Mouse (Mus musculus): ENCODE data around the gene Dyx1c1.

Dyx1c1 gene

DNA sequence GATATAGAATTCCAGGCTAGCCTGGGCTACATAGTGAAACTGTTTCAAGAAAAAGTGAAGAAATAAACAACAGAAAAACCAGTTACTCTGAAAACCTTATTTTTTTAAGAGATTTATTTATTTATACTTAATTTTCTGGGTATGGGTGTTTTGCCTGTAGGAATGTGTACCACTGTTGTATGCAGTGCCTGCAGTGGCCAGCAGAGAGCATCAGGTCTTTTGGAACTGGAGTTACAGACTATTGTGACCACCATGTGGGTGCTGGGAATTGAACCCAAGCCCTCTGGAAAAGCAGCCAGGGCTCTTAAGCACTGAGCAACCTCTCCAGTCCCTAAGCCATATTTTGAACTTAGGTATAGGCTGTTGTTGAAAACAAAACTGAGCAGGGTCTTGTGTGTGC is 14.4 kb downstream of the Dyx1c1 start:
- no peak for DNase-seq (ENCODE audit: low spot score in 2 of 2)

- no peak for DNase-seq (ENCODE audit: low spot score in 2 of 2)
These were observed 16.1 kb downstream of the Dyx1c1 start for GRCm38 (mm10) chr9:72974734-72975133.

DNA sequence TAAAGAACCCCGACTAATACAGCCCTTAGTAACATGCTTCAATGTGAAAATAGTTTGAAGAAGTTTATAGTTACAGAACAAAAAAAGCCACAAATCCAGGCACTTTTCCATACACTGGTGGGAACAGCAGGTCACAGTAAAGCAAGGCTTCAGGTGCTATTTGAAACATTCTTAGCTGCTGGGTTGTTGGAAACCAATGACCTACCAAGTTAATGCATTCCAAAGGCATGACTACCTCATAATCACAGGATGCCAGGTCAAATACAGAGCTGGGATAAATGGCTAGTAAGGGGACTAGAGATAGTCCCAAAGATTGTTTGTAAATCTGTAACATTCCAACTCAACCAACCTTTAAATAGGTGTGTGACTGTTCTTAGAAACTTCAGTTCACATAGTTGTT is 16.7 kb downstream of the Dyx1c1 start:
- no peak for DNase-seq (ENCODE audit: low spot score in 2 of 2)

GRCm38 (mm10) chr9:72983066-72983465 is 24.5 kb downstream of the Dyx1c1 start:
- DNase-seq (ENCODE audit: low spot score in 2 of 2), result no peak

DNA sequence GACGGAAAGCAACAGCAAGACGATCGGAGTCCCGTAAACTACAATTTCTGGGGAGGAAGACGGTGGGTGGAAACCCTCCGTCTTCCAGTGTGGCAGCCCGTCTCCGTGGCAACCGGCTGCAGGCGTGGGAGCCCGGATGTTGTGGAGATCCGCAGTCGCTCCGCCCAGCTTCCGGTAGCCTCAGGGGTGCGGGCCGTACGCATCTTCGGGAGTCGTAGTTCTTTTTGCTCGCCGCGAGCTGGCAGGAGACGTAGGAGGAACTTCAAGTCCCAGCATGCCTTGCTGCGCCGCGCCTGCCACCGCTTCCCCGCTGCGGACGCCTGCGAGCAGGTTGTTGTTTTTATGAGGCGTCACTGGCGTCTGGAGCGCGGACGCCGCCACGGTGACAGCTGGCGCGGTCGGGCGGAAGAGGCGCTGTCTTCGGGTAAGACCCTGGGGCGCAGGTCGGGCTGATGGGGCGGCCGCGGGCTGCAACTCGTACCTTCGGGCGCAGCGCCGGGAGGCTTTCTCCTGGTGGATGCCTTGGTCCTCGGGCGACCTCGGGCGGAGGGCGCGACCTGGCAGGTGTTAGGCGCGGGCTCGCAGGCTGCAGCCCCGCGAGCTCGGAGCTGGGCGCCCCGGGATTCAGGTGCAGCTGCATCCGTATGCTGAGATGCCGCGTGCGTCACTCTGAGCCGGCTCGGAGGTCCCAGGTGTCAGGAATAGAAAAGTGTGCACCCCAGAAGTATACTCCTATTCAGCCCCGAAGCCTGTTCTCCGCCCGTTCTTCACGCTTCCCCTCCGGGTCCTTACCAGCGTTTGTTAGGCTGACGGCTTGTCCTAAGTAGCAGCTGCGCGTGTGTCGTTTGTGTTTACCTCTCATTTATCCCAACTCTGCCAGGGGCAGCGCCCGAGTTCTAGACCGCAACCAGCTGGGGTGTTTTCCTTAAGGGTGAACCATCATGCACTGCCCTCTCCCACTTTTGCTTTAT is 26.9 kb downstream of the Dyx1c1 start, which contains the start of the genes Ccpg1os and Ccpg1:
Ccpg1os (minus strand) TSS at position 133 of the 971 bp plus-strand sequence.
Ccpg1 (plus strand) TSS at position 180 of the 971 bp plus-strand sequence.
- DNase-seq (ENCODE audit: low spot score in 2 of 2), result peak; percentile 97 to 98

GRCm38 (mm10) chr9:72987703-72988102 is 29.1 kb downstream of the Dyx1c1 start:
- DNase-seq (ENCODE audit: low spot score in 2 of 2), result no peak

GRCm38 (mm10) chr9:72988706-72989105 is 30.1 kb downstream of the Dyx1c1 start:
- DNase-seq (ENCODE audit: low spot score in 2 of 2), result no peak

- DNase-seq (ENCODE audit: low spot score in 2 of 2), result no peak
These were observed 32.8 kb downstream of the Dyx1c1 start for GRCm38 (mm10) chr9:72991420-72991819.

DNA sequence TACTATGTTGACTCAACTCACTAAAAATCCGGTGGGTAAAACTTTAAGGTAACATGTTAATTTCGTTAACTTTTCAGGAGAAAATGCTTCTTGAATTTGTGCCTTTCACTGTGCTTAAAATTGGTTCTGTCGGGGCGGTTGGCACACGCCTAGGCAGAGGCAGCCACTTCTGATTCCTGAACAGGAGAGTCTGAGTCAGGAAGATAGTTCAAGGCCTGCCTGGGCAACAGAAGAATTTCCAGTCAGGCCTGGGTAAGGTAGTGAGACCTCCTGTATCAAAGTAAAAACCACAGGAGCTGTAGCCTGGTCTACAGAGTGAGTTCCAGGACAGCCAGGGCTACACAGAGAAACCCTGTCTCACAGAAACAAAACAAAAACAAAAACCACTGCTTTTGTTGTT is 34.0 kb downstream of the Dyx1c1 start:
- DNase-seq (ENCODE audit: low spot score in 2 of 2), result no peak

GRCm38 (mm10) chr9:72996167-72996566 is 37.6 kb downstream of the Dyx1c1 start:
- DNase-seq (ENCODE audit: low spot score in 2 of 2), result no peak

DNA sequence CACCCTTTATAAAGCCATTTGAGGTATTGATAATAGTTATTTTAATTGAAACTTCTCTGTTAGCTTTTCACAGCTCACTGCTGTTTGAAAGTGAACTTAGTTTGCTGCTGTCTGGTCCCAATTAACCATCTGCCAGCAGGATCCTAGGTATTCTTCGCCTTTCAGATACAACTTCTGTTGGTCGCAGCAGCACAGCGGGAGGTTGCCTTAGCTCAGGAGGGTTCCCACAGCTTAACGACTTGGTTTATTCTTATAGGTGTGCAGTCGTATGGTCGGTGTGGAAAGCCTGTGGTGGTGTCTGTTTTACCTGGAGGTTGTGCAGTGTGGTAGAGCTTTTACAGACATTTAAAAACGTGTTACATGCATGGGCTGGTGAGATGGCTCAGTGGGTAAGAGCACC is 38.2 kb downstream of the Dyx1c1 start:
- no peak for DNase-seq (ENCODE audit: low spot score in 2 of 2)

- DNase-seq (ENCODE audit: low spot score in 2 of 2), result no peak
These were observed 41.9 kb downstream of the Dyx1c1 start for GRCm38 (mm10) chr9:73000487-73000886.

DNA sequence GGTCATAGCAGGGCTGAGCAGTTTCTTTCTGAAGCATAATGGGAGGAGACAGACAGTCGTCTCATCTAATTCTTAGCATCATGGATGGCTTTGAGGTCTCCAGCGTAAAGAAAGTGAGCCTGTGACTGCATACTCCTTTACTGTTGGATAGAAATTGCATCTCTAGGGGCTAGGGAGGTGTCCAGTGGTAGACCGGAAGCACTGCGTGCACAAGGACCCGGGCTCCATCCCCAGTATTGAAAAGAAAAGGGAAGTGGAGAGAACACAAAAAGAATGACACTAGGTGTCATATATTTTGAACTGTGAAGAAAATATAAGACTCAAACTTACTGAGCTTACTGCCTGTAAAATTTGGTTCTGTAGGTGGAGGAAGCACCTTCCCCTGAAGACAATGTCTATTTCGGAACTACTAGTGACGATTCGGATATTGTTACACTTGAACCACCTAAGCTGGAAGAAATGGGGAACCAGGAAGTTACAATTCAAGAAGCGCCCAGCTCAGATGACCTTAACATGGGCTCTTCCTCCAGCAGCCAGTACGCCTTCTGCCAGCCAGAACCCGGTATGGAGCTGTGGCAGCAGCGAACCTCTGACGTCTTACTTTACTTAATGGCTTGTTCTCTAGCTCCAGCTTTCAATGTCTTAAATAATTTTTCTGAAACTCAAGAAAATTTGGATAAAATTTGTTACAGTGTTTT is 42.9 kb downstream of the Dyx1c1 start:
- no peak for DNase-seq (ENCODE audit: low spot score in 2 of 2)

GRCm38 (mm10) chr9:73002177-73002576 is 43.6 kb downstream of the Dyx1c1 start:
- DNase-seq (ENCODE audit: low spot score in 2 of 2), result no peak

DNA sequence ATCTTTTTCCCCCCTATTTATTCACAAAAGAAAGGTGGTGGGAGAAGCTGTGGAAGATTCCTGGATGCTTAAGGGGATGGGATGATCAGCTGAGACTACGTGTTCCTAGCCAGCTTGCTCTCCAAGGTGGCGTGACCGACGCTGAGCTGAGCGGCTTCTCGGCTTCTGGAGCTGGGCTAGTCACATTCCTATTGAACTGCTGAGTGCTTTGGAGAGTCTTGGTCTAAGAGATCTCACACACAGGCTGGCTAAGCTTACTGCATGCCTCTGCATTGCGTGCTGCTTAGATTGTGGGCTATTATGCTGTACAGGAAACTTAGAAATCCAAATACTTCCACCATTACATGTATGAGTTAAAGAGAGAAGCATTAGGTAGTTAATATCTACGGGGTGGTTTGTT is 45.5 kb downstream of the Dyx1c1 start:
- DNase-seq (ENCODE audit: low spot score in 2 of 2), result no peak

GRCm38 (mm10) chr9:73005106-73005505 is 46.5 kb downstream of the Dyx1c1 start:
- no peak for DNase-seq (ENCODE audit: low spot score in 2 of 2)

- DNase-seq (ENCODE audit: low spot score in 2 of 2), result no peak
These were observed 47.6 kb downstream of the Dyx1c1 start for GRCm38 (mm10) chr9:73006175-73006574.

GRCm38 (mm10) chr9:73008384-73008783 is 49.8 kb downstream of the Dyx1c1 start:
- DNase-seq (ENCODE audit: low spot score in 2 of 2), result no peak

DNA sequence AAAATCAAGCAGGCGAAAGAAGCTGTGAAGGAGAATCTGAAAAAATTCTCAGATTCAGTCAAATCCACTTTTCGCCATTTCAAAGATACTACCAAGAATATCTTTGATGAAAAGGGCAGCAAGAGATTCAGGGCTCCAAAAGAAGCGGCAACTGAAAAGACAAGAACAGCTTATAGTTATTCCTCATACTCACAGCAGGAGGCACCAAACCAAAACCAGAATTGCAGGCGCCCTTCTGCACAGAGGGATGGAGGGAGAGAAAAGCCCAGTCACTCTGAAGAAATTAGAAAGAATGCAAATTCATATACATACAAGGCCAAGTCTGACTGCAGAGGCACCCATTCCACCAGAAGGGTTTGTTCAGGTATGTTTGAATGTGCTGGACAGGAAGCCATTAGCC is 54.0 kb downstream of the Dyx1c1 start:
- no peak for DNase-seq (ENCODE audit: low spot score in 2 of 2)

GRCm38 (mm10) chr9:73014724-73015123 is 56.1 kb downstream of the Dyx1c1 start:
- peak in 1 of 2 experiments; percentile 16 for DNase-seq (ENCODE audit: low spot score in 2 of 2)

DNA sequence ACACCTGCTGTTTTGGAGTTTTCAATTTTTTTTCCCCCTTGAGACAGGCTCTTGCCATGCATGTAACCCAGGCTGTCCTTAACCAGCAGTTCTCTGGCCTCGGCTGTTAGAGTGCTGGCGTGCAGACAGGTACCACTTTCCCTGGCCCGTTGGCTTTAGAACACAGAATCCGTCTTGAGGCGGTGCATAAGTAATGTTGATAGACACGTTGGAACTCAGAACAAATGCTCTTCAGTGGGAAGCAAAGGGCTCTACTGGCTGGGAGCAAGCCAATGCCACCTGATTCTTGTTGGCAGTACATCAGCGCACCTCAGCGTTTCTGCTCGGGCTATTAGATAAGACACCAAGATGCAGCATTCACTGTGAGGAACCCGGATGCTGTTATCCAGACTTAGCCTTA is 61.3 kb downstream of the Dyx1c1 start:
- DNase-seq (ENCODE audit: low spot score in 2 of 2), result no peak

GRCm38 (mm10) chr9:73020566-73021097 is 62.0 kb downstream of the Dyx1c1 start:
- DNase-seq (ENCODE audit: low spot score in 2 of 2), result no peak
